In the genomic region with DNA sequence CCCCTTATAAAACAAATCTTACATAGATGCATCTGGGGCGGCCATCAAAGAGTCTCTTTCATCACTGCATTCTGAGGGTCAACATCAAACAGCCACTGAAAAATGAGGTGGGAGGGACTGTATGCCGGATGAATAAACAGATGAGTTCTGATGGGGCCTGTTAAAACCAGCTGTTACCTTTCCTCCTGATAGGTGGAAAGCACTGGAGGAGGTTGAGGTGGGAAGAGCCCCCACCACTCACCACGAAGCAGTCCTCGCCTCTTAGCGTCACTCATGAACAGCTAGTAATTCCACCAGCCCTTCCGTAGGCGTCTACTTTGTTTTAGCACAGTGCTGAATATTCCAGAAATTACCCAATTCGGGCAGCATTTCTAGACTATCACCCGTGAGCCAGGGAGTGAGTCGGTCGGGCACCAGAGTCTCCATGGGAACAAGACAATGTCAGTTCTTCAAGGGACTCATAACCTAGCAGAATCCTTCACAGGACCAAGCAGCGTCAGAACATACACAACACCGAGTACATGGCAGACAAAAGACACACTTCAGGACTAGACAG, we compare ENCODE assay signal across 28 mouse cellular contexts. TPM values are rescaled to one million over a fixed set of nuclear protein-coding genes. Genes with fewer than 3 reads are reported as not detected.
A peak's percentile ranks its signal among the peaks of the same experiment; 100 is the strongest.
DNase-seq lines count a peak whose midpoint lies in the region; ATAC-seq and TF ChIP-seq lines count a peak whose summit lies in the region.
"Had no signal": no experiment of that assay in that cellular context is flagged by ENCODE, and none has a peak within 500 bp of the region (broad histone marks: within the 10 kb centered on the region; RNA-seq: fewer than 3 reads in every experiment).

No protein-coding gene starts in this region.

- no peaks in the 10 kb centered on the region for H3K9me3 ChIP-seq in liver, embryonic 14.5 days (ENCODE audit: control insufficient read depth, low read length)
- H3K9me3 ChIP-seq: embryonic facial prominence, embryonic 12.5 days; hindbrain, embryonic 15.5 days; intestine, embryonic 15.5 days had no signal

- no peak for TF ChIP-seq EP300 in liver, embryonic 14.5 days (IDR thresholded peaks at IDR 0.05; ENCODE audit: low read depth)

- H3K27me3 ChIP-seq in liver, embryonic 14.5 days (ENCODE audit: control insufficient read depth, insufficient read depth, low read length), result no peaks in the 10 kb centered on the region
- H3K27me3 ChIP-seq: embryonic facial prominence, embryonic 12.5 days; hindbrain, embryonic 15.5 days; intestine, embryonic 15.5 days had no signal

- WGBS in liver, embryonic 14.5 days (ENCODE audit: insufficient replicate concordance), result 85% methylated on average over 13 of the region's 13 CpGs

- H3K4me2 ChIP-seq in liver, embryonic 14.5 days (ENCODE audit: low read depth), result peak overlapping the region; percentile 6
- H3K4me2 ChIP-seq: embryonic facial prominence, embryonic 12.5 days; heart, embryonic 11.5 days; hindbrain, embryonic 15.5 days; intestine, embryonic 15.5 days had no signal

- TF ChIP-seq CTCF in layer of hippocampus, adult 2 months (conservative IDR thresholded peaks at IDR 0.05), result no peak
- no peak for TF ChIP-seq CTCF in liver, embryonic 14.5 days (IDR thresholded peaks at IDR 0.05; ENCODE audit: low read depth)

- H3K9ac ChIP-seq in liver, embryonic 14.5 days (replicated peaks), result no peak overlapping the region
- H3K9ac ChIP-seq: embryonic facial prominence, embryonic 12.5 days; hindbrain, embryonic 15.5 days; intestine, embryonic 15.5 days had no signal

- no peak overlapping the region for H3K4me3 ChIP-seq in layer of hippocampus, adult 2 months
- H3K4me3 ChIP-seq in liver, embryonic 14.5 days (ENCODE audit: insufficient read depth in 1 of 2, low read depth in 2 of 2, low read length in 2 of 2), result no peak overlapping the region
- H3K4me3 ChIP-seq: embryonic facial prominence, embryonic 12.5 days; hindbrain, embryonic 15.5 days; intestine, embryonic 15.5 days; left cerebral cortex, adult 2 months had no signal

- peak; percentile 8 to 13 for DNase-seq in frontal cortex, postnatal 36 days (ENCODE audit: low spot score in 2 of 2)
- DNase-seq in frontal cortex, postnatal 10 days (ENCODE audit: low spot score in 2 of 2), result no peak
- no peak for DNase-seq in layer of hippocampus, adult 2 months (ENCODE audit: low spot score in 2 of 2)
- DNase-seq in layer of hippocampus, postnatal 36 days, result no peak
- no peak for DNase-seq in liver, embryonic 14.5 days (ENCODE audit: low read depth in 3 of 3, low spot score in 3 of 3)
- DNase-seq in liver, result no peak
- DNase-seq in brain, adult 2 months (ENCODE audit: low read depth, low spot score), result peak; percentile 62
- DNase-seq in Muller cell, postnatal 12 days (ENCODE audit: inconsistent ontology term), result no peak
- DNase-seq: adrenal gland, adult 8-10 months; cerebellum, adult 9-11 months; embryo, embryonic 11 days; gastrocnemius, postnatal 25 days; heart, postnatal 4 days; kidney, adult 2 months; left cerebral cortex, postnatal 4 days; lung, adult 2 months; lung, postnatal 10 days; midbrain, embryonic 14.5 days; thymus, adult 18-20 months; thymus, postnatal 25 days had no signal

- peaks cover 14 to 32% of the 10 kb centered on the region in 2 experiments for H3K4me1 ChIP-seq in liver, embryonic 14.5 days (replicated peaks; ENCODE audit: control insufficient read depth in 2 of 2, insufficient read depth in 2 of 2, low read length in 1 of 2)

- ATAC-seq in liver, embryonic 14.5 days (ENCODE audit: insufficient read depth), result no peak
- ATAC-seq: activated CD4-positive, CD25-positive, alpha-beta regulatory T cell, adult 4 months; forebrain, embryonic 14.5 days; intestine, embryonic 15.5 days had no signal

- peaks cover 17% of the 10 kb centered on the region for H3K36me3 ChIP-seq in liver, embryonic 14.5 days (replicated peaks; ENCODE audit: control insufficient read depth, insufficient read depth, low read depth)
- H3K36me3 ChIP-seq: embryonic facial prominence, embryonic 12.5 days; hindbrain, embryonic 15.5 days; intestine, embryonic 15.5 days had no signal

- peak overlapping the region; percentile 86 for H3K27ac ChIP-seq in layer of hippocampus, adult 2 months
- no peak overlapping the region for H3K27ac ChIP-seq in liver, embryonic 14.5 days
- H3K27ac ChIP-seq: embryonic facial prominence, embryonic 12.5 days; hindbrain, embryonic 15.5 days; intestine, embryonic 15.5 days; left cerebral cortex, adult 2 months; stomach, postnatal 0 days had no signal

RNA-seq across cellular contexts. Expression of a gene that starts 13.9 kb away (rescaled TPM):
- 100 to 1,000 TPM; 134 TPM for total RNA-seq in layer of hippocampus, adult 2 months (2021)
- 100 to 1,000 TPM; 126 to 127 TPM for total RNA-seq in layer of hippocampus, postnatal 36 days (2021)
- 35.4 and 39.7 TPM in 2 replicates for polyA plus RNA-seq in liver, embryonic 14.5 days (2012; rRNA removed)
- polyA plus RNA-seq in liver, embryonic 14.5 days (2014; fragmentation: Nextera tagmentation; extraction: Ambion mirVana), result 59.4 and 70.4 TPM in 2 replicates

Comparison
In these comparisons a context has a peak if more than half of its experiments do, and no peak if none do; other contexts are left out.
1. DNase-seq: peak in frontal cortex, postnatal 36 days (2 of 2) and brain, adult 2 months (single experiment); none in frontal cortex, postnatal 10 days (0 of 2), layer of hippocampus, adult 2 months (0 of 2), layer of hippocampus, postnatal 36 days (0 of 2), liver, embryonic 14.5 days (0 of 3), liver (single experiment) and Muller cell, postnatal 12 days (single experiment).